Mouse (Mus musculus): Measurements from ENCODE around the gene Fntb.
"Not testable (repeated sequence)": the region's sequence is repeated elsewhere in the genome, so short reads cannot be mapped to it uniquely, and the experiment has no call there.

The Fntb gene

DNA sequence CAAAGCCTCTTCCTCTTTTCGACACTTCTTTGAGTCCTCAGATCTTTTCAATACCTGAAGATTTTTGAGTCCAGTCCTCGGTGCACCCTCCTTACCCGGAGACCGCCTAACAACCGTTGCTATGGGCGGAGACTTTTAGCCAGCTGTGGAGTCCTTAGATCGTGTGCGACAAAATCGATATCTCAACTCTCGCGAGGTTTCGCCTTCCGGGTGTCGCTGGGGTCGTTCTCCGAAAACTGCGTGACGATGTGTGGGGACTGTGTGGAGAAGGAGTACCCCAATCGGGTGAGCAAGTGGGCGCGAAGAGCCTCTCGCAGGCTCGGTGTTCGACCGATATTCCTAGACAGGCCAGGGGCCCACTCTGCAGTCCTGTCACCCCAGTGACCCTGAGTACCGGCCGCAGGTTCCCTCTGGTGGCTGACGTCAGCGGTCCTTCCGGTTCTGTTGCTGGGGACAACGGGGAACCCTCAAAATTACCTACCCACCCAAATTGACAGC, at the start of gene Fntb, which contains the start of gene Churc1:
Fntb (plus strand) TSS at position 236 of the 498 bp plus-strand sequence.
Churc1 (plus strand) TSS at position 185 of the 498 bp plus-strand sequence.
- DNase-seq (ENCODE audit: low spot score), result peak; percentile 93

DNA sequence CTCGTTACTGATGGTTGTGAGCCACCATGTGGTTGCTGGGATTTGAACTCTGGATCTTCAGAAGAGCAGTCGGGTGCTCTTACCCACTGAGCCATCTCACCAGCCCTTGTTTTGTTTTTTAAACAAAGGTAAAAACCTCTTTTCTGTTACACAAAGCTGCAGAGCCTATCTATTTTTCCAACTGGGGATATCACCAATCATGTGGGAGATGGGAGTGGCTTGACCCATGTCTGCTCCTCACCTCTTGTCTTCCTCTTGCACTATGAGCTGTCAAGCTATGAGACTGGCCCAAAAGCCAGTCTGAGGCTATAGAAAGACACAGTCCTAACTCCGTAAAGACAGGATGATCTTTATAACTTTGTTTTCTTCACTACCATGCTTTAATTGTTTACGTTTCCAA, 47.0 kb upstream of the Fntb start:
- DNase-seq (ENCODE audit: low spot score), result no peak

DNA sequence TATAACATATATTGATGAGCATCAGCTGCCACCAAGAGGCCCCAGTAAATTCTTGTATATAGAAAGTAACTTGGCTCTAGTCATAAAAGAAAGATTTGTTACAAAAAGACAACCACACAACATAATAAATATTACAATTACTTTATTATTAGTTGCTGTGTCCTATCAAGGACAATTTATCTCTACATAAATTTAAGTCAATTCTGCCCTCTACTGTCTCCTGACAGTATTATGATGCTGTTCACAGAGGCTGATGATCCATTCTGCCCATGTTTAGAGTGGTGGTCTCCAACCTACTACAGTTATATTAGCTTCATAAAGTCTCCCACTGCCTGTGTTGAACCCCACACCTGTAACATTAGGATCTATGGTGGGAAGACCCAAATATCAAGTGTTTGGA, 44.8 kb upstream of the Fntb start:
- no peak for DNase-seq (ENCODE audit: low spot score)

DNA sequence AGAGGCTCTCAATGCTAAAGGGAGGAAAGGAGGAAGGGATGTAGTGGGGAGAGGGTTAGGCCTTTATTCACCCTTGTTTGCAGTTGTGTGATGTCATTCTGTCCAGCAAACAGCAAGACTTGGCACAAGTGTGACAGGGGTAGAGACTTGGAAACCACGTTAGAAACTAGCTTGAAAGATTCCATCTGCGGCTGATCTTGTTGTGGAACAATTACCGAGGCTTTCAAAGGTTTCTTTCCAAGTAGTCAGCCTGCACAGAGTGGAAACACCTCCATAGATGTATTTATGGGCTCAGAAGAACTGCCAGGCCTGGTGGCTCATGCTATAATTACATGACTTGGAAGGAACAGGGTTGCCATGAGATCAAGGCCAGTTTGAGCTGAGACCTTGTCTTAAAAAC, 43.4 kb upstream of the Fntb start:
- no peak for DNase-seq (ENCODE audit: low spot score)

DNA sequence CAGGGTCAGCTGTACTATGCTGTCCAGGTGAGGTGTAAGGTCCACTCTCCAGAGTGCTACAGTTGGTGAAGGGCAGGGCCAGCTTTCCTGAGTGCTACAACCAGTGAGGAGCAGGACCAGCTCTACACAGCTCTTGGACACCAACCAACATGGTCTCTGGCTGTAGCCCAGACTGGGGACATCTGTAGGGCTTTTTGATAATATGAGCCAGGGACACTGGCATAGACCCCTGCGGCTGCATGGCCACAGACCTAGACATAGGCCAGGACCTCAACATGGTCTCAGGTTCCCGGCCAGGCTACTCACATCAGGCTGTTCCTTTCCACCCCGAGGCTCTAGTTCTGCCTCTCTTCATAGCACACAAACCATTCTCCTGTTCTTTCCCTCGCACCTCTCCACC, 37.4 kb upstream of the Fntb start:
- DNase-seq (ENCODE audit: low spot score), result no peak

DNA sequence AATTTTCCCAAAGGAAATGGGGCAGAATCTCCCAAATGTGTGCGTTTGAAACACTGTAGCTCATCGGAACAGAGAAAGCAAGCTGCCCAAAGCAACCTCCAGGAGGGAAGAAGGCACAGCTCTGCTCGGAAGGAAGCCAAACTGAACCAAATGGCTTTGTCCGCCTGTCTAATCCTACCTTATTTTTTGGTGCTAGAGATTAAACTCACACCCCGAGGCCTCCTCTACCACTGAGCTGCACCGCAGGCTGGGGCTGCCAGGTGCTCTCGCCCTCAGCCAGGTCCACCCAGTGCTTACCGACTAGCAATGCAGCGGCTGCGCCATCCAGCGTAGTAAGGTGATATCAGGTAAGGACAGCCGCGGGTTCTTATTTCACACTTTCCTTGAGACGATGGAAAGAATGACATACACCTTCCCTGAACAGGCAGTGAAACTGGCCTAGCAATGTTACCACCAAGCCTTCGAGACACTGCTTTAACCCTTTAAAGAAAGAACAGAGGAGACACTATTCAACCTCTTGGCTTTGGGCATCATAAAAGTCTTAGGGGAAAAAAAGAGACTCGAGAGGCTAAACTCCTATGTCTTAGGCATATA, 14.4 kb upstream of the Fntb start:
- no peak for DNase-seq (ENCODE audit: low spot score)

DNA sequence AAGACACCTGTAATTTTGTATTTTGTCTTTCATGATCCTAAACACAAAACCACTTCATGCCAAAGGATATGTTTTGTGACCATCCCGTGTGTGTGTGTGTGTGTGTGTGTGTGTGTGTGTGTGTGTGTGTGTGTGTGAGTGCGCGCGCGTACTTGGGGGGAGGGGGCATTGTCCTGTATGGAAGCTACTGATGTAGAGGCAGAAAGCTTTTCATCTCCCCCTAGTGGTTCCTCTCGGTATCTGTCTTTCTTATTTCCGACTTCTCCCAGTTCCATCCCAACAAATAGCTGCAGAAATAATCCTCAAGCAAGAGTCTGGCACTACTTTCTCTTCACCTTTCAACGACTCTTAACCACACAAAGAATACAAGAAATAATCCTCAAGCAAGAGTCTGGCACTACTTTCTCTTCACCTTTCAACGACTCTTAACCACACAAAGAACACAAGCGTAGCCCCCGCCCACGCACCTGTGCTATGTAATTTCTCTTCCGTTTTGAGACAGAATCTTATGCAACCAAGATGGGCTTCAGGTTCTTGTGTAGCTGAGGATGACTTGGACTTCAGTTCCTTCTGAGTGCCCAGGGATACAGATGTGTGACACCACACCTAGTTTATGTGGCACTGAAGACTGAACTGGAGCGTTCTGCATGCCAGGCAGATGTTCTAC, 12.6 kb upstream of the Fntb start:
- peak; percentile 7 for DNase-seq (ENCODE audit: low spot score)

DNA sequence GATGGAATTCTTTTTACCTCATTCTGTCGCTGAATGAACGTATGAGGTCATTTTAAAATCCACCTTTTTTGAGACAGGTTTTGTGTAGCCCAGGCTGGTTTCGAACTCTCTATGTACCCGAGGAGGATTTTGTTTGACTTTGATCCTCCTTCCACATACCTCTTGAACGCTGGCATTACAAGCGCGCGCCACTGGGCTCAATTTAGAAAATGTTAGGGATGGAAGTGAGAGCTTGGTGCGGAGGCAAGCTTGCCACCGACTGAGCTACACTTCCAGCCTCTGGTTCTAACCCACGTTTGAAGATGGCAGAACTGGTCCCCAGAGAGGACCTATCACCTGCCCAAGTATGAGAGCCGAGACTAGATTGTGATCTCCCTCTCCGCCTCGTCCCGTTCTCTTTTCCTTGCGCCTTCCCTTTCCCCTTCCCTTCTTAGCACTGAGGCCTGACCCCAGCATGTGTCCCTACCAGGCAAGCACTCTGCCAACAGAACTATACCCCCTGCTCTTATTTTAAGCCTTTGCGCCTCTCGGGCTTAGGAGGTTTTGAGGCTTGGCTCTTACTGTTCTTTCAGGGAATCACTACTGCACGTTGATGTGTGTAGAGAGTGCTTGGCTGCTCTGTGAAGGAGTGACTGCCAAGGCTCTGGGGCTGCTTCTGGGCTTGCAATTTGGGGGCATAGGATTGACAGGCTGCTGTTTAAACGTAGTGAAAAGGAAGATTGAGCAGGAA, 677 bp downstream of the Fntb start:
- DNase-seq (ENCODE audit: low spot score), result no peak

DNA sequence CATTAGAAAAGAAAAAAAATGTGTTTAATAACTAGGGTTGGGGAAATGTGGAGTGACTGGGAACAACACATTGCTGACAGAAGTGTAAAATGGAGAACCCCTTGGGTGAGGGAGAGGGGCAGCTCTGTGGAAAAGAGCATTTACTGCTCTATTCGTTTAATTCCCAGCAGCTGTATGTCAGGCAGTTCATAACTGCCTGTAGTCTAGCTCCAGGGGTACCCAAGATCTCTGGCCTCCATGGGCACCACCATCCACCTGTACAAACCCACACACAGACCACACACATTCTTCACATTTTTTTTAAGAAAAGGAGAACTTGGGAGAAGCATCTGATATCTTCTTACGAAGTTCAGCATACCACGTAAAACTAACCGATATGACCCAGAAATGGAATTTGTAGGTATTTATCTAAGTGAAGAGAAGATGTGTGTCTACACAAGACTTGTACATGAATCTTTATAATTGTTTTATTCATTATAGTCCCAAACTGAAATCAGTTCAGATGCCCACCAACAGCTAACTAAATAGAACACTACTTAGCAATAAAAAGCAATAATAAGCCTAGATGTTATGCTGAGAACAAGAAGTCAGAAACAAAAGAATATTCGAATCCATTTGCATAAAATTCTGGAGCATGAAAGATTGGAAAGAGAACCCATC, 5.6 kb downstream of the Fntb start:
- no peak for DNase-seq (ENCODE audit: low spot score)

DNA sequence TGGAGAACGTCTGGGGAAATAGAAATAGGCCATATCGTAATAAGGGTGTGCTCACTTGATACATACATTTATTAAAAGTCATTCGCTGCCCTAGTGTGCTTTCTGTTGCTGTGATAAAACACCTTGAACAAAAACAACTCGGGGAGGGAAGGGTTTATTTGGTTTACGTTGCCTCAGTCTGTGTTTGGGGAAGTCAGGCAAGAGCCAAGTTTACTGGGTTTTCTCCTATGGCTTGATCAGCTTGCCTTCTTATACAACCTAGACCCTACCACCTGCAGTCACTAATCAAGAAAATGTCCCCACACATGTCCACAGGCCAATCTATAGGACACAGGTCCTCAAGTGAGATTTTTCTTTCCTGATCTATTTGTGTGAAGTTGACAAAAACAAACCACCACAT, 6.2 kb downstream of the Fntb start:
- DNase-seq (ENCODE audit: low spot score), result no peak

DNA sequence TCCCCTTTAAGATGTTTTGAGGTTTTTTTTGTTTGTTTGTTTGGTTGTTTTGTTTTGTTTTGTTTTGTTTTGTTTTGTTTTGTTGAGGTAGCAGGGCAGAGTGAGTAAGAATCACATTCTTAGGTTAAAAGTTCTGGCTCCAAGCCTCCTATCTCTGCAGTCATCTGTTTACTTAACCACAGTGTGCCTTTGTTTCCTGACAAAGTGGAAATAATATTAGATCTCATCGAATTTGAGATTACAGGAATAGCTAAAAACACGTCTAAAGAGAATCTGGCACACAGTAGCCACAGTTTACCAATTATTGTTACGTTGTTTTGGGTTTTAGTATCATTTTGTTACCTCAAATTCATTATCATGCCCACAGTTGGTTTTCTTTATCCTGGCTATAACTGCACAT, 9.3 kb downstream of the Fntb start:
- no peak for DNase-seq (ENCODE audit: low spot score)

DNA sequence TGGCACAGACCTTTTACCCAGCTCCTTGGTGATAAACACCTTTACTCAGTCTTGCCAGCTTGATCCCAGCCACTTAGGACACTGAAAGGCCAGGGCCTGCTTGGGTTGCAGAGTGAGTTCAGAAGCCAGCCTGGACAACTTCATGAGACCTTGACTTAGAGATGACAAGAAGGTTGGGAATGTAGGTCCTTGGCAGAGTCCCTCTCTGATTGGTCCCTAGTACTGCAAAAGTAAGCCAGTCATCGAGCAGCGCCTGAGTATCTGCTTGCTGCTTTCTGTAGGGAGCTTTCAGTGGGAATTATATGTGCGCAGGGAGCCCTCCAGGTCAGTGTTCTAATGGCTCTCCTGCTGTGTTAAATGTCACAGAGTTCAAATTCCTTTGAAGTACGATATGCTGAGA, 9.7 kb downstream of the Fntb start:
- no peak for DNase-seq (ENCODE audit: low spot score)

DNA sequence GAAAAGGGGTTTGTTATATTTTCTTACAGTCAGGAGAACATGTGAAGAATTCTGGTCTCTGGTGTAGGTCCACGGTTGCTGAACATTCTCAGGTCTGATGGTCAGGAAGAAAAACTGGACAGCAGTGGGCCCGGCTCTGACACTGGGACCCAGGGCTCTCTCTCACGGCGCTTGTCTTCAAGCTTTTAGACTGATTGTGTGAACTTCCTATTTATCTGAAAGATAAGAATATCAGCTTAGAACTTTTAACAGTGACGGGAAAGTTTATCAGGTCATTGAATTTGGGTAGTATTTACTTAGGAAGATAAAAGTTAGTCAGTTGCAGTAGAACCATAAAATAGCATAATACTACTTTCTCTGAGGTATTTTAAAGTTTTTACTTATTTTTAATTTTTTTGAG, 11.5 kb downstream of the Fntb start:
- DNase-seq (ENCODE audit: low spot score), result no peak

DNA sequence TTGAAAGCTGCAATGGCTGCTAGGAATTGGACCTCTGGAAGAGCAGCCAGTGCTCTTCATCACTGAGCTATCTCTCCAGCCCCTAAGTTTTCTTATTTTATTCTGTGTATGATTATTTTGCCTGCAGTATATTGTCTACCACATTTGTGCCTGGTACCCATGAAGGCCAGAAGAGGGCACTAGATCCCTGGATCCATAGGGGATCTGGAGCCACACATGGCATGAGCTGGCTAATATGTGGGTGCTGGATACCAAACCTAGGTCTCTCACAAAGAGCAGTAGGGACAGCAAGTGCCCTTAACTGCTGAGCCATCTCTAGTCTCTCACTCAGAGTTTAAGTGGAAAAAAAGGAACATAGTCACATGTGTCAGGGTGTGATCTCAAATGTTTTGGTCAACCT, 12.5 kb downstream of the Fntb start:
- no peak for DNase-seq (ENCODE audit: low spot score)

DNA sequence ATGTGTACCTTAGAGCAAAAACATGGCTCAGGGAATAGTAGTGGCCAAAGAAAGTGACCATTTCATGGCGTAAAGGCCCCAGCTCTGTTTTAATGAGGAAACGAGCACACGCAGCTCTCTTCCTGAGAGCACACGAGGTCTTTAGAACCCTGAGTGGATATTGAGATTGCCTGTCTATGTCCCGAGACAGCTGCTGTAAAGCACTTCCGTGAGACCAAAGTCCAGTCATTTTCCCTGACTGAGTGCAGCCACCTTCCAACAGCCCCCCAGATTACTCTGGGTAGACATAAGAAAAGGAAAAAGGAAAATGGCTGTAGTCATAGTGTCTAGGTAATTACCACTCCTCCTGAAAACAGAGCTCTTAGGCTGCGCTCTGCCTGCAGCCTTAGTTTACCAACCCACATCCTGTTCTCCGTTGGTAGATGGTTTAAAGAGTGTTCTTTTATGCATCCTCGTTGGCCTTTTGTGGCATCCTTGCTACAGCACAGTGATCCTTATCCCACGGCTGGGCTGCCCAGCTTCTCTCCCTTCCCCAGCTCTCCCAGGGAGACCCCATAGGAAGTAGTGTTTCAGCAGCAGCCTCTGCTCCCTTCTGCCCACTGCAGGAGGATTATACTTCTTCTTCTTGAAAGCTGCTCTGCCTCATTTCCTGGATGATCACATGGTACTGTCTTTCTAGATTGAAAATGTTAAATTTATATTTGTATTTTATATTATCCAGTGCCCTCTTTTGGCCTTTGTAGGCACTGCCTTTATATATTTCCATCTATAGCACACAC, 13.1 kb downstream of the Fntb start:
- DNase-seq (ENCODE audit: low spot score), result no peak

DNA sequence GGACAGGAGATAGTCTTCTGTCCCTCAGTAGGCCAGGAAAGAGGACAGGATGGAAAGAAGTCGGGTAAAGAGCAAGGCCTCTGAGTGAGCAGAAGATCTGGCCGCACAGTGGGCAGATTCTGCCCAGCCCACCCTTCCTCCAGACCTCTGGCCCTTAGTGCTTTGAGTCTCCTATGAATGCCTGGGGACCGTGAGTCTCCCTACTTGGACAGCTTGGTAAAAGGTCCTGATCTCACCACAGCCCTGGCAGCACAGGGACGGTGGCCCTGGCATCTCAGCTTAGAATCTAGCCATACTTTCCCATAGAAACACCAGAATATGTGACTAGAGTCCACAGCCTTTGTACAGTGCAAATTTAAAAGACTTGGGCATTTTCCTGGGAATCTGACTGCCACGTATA, 14.6 kb downstream of the Fntb start:
- DNase-seq (ENCODE audit: low spot score), result no peak

DNA sequence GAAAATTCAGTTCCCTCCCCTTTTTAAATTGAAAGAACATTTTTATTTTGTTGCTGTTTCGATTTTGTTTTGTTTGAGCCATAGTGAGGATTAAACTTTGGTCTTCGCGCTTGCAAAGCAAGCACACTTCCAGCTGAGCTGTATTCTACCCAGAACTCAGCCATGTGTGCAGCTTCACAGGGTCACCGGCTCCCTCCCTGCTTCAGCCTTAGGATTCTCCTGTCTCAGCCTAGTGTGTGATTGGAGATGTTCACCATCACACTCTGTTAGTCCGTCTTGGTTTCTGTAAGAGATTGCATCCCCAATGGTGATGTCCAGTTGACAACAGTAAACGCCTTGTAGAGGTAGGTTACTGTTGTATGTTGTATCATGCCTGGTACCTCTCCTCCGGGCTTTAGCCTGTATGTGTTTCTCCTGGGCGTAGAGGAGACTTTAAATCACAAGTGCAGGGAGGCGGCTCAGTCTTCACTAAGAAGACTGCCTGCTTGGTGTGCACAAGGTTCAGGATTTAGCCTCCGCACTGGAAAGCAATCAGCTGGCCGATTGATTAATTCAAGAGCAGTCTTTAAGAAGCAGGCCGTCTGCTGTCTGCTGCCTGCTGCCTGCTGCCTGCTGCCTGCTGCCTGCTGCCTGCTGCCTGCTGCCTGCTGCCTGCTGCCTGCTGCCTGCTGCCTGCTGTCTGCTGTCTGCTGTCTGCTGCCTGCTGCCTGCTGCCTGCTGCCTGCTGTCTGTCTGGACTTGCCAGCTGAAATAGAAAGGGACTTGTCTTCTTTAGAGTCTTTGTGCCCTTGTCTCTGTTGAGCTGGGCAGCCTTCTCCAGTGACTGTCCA, 15.5 kb downstream of the Fntb start:
- DNase-seq (ENCODE audit: low spot score), result no peak

DNA sequence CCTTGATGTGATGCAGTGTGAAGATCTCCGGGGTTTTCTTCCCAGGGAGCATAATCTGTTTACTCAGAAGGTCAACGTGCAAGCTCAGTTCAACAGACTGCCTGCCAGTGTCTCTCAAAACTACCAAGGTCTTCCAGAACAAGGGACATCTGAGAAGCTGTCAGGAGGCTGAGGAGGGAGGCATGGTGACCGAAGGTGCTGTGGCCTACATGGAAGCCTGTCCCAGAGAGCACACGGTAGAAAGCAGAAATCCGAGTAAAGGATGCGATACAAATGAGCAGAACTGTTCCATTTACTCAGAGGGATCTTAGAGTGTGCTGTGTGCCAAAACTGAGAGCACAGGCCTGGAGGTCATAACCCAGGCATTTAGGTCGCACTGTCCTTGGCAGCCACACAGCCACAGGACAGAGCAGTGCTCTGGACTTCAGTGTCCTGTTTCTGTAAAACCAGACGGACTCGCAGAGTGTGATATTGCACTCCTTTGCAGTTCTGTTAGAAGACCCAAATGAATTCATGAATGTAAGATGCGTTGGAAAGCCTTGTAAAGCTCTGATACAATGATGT, 18.7 kb downstream of the Fntb start:
- peak; percentile 62 for DNase-seq (ENCODE audit: low spot score)

DNA sequence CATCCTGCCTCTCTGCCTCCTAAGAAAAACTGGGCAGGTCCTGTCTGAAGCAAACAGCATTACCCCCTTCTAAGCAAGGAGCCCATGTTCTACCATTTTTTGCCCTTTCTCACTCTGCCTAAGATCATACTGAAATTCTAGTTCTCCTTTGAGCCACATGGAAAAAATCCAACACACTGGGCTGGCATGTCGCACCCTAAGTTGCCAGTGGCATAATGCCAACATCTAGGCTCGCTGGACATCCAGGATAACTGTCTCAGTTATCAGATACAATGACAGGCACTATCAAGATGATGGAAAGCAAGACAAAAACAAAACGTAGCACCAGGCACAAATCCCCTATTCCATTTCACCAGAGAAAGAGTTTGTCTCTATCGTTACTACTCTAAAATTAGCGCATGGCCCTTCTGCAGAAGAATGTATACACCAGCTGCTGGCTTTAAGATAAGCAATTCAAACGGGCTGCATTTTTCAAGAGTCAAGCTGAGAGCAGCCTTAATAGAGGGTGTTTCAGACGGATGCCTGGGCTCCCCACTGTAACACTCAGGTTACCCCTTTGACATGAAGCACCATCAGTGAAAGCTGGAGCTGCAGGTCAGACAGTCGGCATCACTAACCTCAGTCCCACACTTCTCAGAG, 25.2 kb downstream of the Fntb start:
- DNase-seq (ENCODE audit: low spot score), result no peak

DNA sequence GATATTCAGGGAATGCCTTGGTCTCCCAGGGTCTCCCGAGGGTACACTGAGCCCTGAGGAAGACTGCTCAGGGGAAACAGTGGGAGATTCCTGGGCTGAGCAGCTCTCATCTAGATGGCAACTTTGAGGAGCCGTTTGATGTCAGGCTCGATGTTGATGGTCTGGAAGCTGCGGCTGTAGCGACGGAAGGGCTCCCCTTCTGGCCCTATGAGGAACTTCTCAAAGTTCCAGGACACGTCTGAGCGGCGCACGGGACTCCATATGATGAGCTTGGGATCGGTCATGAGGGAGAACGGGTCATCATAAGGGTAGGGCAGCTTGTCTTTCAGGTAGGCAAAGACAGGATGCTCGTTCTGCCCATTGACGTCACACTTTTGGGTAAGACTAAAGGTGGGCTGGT, 27.2 kb downstream of the Fntb start:
- DNase-seq (ENCODE audit: low spot score), result not testable (repeated sequence)
